Mouse (Mus musculus): ENCODE measurements around the gene Reep6.

GRCm38 (mm10) chr10:80320340-80320760, 9.4 kb upstream of the Reep6 start, which contains the start of gene 2310011J03Rik:
- TF ChIP-seq HCFC1 (IDR thresholded peaks at IDR 0.05; ENCODE audit: borderline replicate concordance, insufficient read depth, low read length): no peak
- TF ChIP-seq ZNF384 (IDR thresholded peaks at IDR 0.05; ENCODE audit: low read depth, low read length): no peak
